Mouse (Mus musculus): ENCODE measurements at regions not wholly inside any gene's neighbourhood (a gene's known extent, or its start where the extent isn't known, plus 50 kb on each side); places are given as distances from the start of the nearest gene placed in this dataset.
A peak's percentile ranks its signal among the peaks of the same experiment; 100 is the strongest.

- no peak for DNase-seq (ENCODE audit: low spot score)
Observed at GRCm38 (mm10) chr6:81173018-81173417, 750.5 kb upstream of the Gcfc2 start.

- DNase-seq (ENCODE audit: low spot score): no peak
Observed at GRCm38 (mm10) chr6:81190218-81190617, 733.3 kb upstream of the Gcfc2 start.

- DNase-seq (ENCODE audit: low spot score): no peak
Observed at GRCm38 (mm10) chr6:81210521-81210920, 712.9 kb upstream of the Gcfc2 start.

GRCm38 (mm10) chr6:81230747-81231146 lies 692.7 kb upstream of the Gcfc2 start:
- DNase-seq (ENCODE audit: low spot score): peak; percentile 15

GRCm38 (mm10) chr6:81259878-81260277 lies 663.6 kb upstream of the Gcfc2 start:
- DNase-seq (ENCODE audit: low spot score): no peak
